In the genomic region with DNA sequence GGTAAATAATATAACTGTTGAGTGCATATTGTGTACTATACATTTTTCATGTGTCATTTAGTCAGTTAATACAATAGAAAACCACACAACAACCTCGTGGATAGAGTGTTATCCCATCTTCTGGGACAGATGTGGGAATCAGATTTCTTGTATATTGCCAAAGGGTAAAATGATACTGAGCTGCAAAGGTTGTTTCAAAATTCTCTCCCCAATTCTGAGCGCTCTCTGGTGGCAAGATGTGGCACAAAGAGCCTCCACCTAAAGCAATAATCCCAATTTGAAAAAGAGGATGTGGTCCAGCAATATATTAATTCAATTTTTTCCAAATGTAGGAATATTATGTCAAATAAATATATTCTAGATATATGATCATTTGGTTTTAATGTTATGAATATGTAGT, we compare ENCODE assay signal across 11 mouse cellular contexts. TPM values are rescaled to one million over a fixed set of nuclear protein-coding genes. Genes with fewer than 3 reads are reported as not detected.
DNase-seq lines count a peak whose midpoint lies in the region; ATAC-seq and TF ChIP-seq lines count a peak whose summit lies in the region.
"Had no signal": no experiment of that assay in that cellular context is flagged by ENCODE, and none has a peak within 500 bp of the region (broad histone marks: within the 10 kb centered on the region; RNA-seq: fewer than 3 reads in every experiment).

No protein-coding gene starts in this region.

- no peak for TF ChIP-seq EP300 in MEL (IDR thresholded peaks at IDR 0.05; ENCODE audit: low read depth in 1 of 2, low read length in 2 of 2)
- no peak for TF ChIP-seq EP300 in stomach, postnatal 0 days (optimal IDR thresholded peaks at IDR 0.05)

- no peak for ATAC-seq in lung, embryonic 14.5 days (ENCODE audit: insufficient read depth)
- no peak for ATAC-seq in stomach, postnatal 0 days (ENCODE audit: low FRiP score, low TSS enrichment)

- TF ChIP-seq CTCF in lung, embryonic 14.5 days (IDR thresholded peaks at IDR 0.05; ENCODE audit: low read depth) = peak; percentile 33; the same call in 1 of the 2 replicates
- peak; percentile 25 to 55 (median 41); a peak in 4 of 6 replicates for TF ChIP-seq CTCF in MEL (IDR thresholded peaks at IDR 0.05 in 2 of 3, conservative IDR thresholded peaks at IDR 0.05 in 1 of 3; ENCODE audit: control insufficient read depth in 1 of 3, insufficient read depth in 1 of 3, low read depth in 2 of 3, low read length in 3 of 3, poor library complexity in 1 of 3, severe bottlenecking in 1 of 3)
- TF ChIP-seq CTCF in stomach, postnatal 0 days (IDR thresholded peaks at IDR 0.05; ENCODE audit: low read depth) = peak; percentile 61

- H3K4me3 ChIP-seq in lung, embryonic 14.5 days (ENCODE audit: low read depth, low read length) = no peak overlapping the region
- H3K4me3 ChIP-seq in MEL (ENCODE audit: control insufficient read depth in 1 of 2, insufficient read depth in 1 of 2, low read depth in 2 of 2, low read length in 2 of 2) = no peak overlapping the region
- H3K4me3 ChIP-seq in stomach, postnatal 0 days (ENCODE audit: low read depth, low read length) = no peak overlapping the region
- H3K4me3 ChIP-seq: embryonic facial prominence, embryonic 12.5 days; heart, embryonic 15.5 days; stomach, embryonic 15.5 days had no signal

- TF ChIP-seq POLR2A in MEL (IDR thresholded peaks at IDR 0.05; ENCODE audit: control insufficient read depth in 1 of 2, insufficient read depth in 1 of 2, low read depth in 1 of 2, low read length in 2 of 2, poor library complexity in 1 of 2) = no peak

- no peaks in the 10 kb centered on the region for H3K79me2 ChIP-seq in MEL (ENCODE audit: control insufficient read depth, insufficient read depth, low read length, poor library complexity)

- H3K27ac ChIP-seq in lung, embryonic 14.5 days (ENCODE audit: low read depth) = no peak overlapping the region
- H3K27ac ChIP-seq in MEL (ENCODE audit: control insufficient read depth, low read depth, low read length) = no peak overlapping the region
- H3K27ac ChIP-seq in stomach, postnatal 0 days (replicated peaks) = no peak overlapping the region
- H3K27ac ChIP-seq: embryonic facial prominence, embryonic 12.5 days; heart, embryonic 15.5 days; stomach, embryonic 15.5 days had no signal

- WGBS in lung, embryonic 14.5 days = 16% methylated on average over 2 of the region's 2 CpGs
- WGBS in stomach, postnatal 0 days = 22% methylated on average over 2 of the region's 2 CpGs

- peaks cover 3% of the 10 kb centered on the region; the same call in 1 of the 2 replicates for H3K4me1 ChIP-seq in lung, embryonic 14.5 days (ENCODE audit: insufficient read depth)
- H3K4me1 ChIP-seq in MEL (ENCODE audit: control insufficient read depth in 1 of 2, insufficient read depth in 2 of 2, low read length in 2 of 2) = 0 out of 4 replicates have a peak, but pooled peaks cover 0 to 2% of the 10 kb centered on the region in 2 experiments
- no peaks in the 10 kb centered on the region for H3K4me1 ChIP-seq in stomach, postnatal 0 days (replicated peaks; ENCODE audit: control insufficient read depth, insufficient read depth)
- H3K4me1 ChIP-seq: stomach, embryonic 15.5 days had no signal

- 0 out of 2 replicates have a peak, but pooled peaks cover 3% of the 10 kb centered on the region for H3K27me3 ChIP-seq in lung, embryonic 14.5 days (ENCODE audit: insufficient read depth, low read length)
- H3K27me3 ChIP-seq in MEL (ENCODE audit: control insufficient read depth in 1 of 2, insufficient read depth in 2 of 2, low read length in 2 of 2) = peaks cover 1 to 15% of the 10 kb centered on the region in 2 experiments; a peak in 3 of 4 replicates
- no peaks in the 10 kb centered on the region for H3K27me3 ChIP-seq in stomach, postnatal 0 days (ENCODE audit: control insufficient read depth, insufficient read depth, low read length)
- H3K27me3 ChIP-seq: embryonic facial prominence, embryonic 12.5 days; heart, embryonic 15.5 days; stomach, embryonic 15.5 days had no signal

- TF ChIP-seq RAD21 in MEL (IDR thresholded peaks at IDR 0.05; ENCODE audit: low read depth, low read length) = peak; percentile 34

- no peaks in the 10 kb centered on the region for H3K9me3 ChIP-seq in lung, embryonic 14.5 days (ENCODE audit: low read depth, low read length)
- no peaks in the 10 kb centered on the region for H3K9me3 ChIP-seq in MEL (replicated peaks; ENCODE audit: insufficient read depth, low read length)
- no peaks in the 10 kb centered on the region for H3K9me3 ChIP-seq in stomach, postnatal 0 days (ENCODE audit: control insufficient read depth, low read length)
- H3K9me3 ChIP-seq: embryonic facial prominence, embryonic 12.5 days; heart, embryonic 15.5 days; stomach, embryonic 15.5 days had no signal

- no peaks in the 10 kb centered on the region for H3K36me3 ChIP-seq in lung, embryonic 14.5 days (ENCODE audit: insufficient read depth)
- H3K36me3 ChIP-seq in MEL (ENCODE audit: control insufficient read depth in 1 of 2, insufficient read depth in 2 of 2, low read length in 2 of 2) = peaks cover 0 to 2% of the 10 kb centered on the region in 2 experiments; a peak in 1 of 4 replicates
- H3K36me3 ChIP-seq in stomach, postnatal 0 days (ENCODE audit: control insufficient read depth, insufficient read depth, low read length) = no peaks in the 10 kb centered on the region
- H3K36me3 ChIP-seq: embryonic facial prominence, embryonic 12.5 days; heart, embryonic 15.5 days; stomach, embryonic 15.5 days had no signal

- H3K4me2 ChIP-seq in lung, embryonic 14.5 days = no peak overlapping the region
- no peak overlapping the region for H3K4me2 ChIP-seq in stomach, postnatal 0 days (replicated peaks; ENCODE audit: low read depth)
- H3K4me2 ChIP-seq: embryonic facial prominence, embryonic 12.5 days; heart, embryonic 15.5 days; stomach, embryonic 15.5 days had no signal

- no peak overlapping the region for H3K9ac ChIP-seq in lung, embryonic 14.5 days
- H3K9ac ChIP-seq in MEL (ENCODE audit: control insufficient read depth, low read depth, low read length, poor library complexity, severe bottlenecking) = no peak overlapping the region
- H3K9ac ChIP-seq in stomach, postnatal 0 days (ENCODE audit: low read length) = no peak overlapping the region
- H3K9ac ChIP-seq: embryonic facial prominence, embryonic 12.5 days; heart, embryonic 15.5 days; stomach, embryonic 15.5 days had no signal

- peak; percentile 14 for DNase-seq in gastrocnemius, adult 18-20 months (ENCODE audit: low spot score)
- DNase-seq in gastrocnemius, postnatal 25 days = no peak
- peak; percentile 28 for DNase-seq in lung, embryonic 14.5 days
- DNase-seq in lung, adult 18-20 months = no peak
- peak; percentile 37 for DNase-seq in MEL (ENCODE audit: low read depth, low spot score)
- no peak for DNase-seq in stomach, postnatal 0 days (ENCODE audit: low spot score)
- DNase-seq in urinary bladder, postnatal 14 days (ENCODE audit: low spot score) = no peak
- DNase-seq in frontal cortex, postnatal 36 days (ENCODE audit: low spot score in 2 of 2) = no peak

TF ChIP-seq in MEL, 35 proteins besides CTCF, POLR2A, EP300 and RAD21:
- TF ChIP-seq TCF12 (IDR thresholded peaks at IDR 0.05; ENCODE audit: low read depth, low read length) = no peak
- TF ChIP-seq KAT2A (conservative IDR thresholded peaks at IDR 0.05; ENCODE audit: low read depth, low read length) = no peak
- no peak for TF ChIP-seq MXI1 (IDR thresholded peaks at IDR 0.05; ENCODE audit: low read depth, low read length)
- TF ChIP-seq SMC3 (IDR thresholded peaks at IDR 0.05; ENCODE audit: low read depth, low read length) = peak; percentile 64

RNA-seq across cellular contexts. Expression of a gene that starts 5.7 kb away (rescaled TPM):
- total RNA-seq in gastrocnemius, adult 18-20 months (2021) = 1 to 10 TPM; 5.4 to 6.4 TPM
- total RNA-seq in gastrocnemius, postnatal 25 days (2021) = 1 to 10 TPM; 2.9 to 4.7 TPM
- polyA plus RNA-seq in lung, embryonic 14.5 days (2014; fragmentation: Nextera tagmentation; extraction: Ambion mirVana) = 4.8 and 5.2 TPM in 2 replicates
- 0.12 and 0.39 TPM in 2 replicates for total RNA-seq in MEL (2012; rRNA removed)
- polyA plus RNA-seq in MEL (2012; ENCODE audit: insufficient read depth in 1 of 2, insufficient read length in 2 of 2, low read depth in 1 of 2, low replicate concordance in 2 of 2, missing spikeins in 1 of 2) = 1 to 10 TPM in 1 of 2 experiments, not detected in 1; 2.0 TPM
- polyA plus RNA-seq in stomach, postnatal 0 days (2015; fragmentation: Nextera tagmentation; extraction: Ambion mirVana) = 1.4 TPM in 2 replicates

Comparison
In these comparisons a context has a peak if more than half of its experiments do, and no peak if none do; other contexts are left out.
1. DNase-seq: peak in gastrocnemius, adult 18-20 months (single experiment), lung, embryonic 14.5 days (single experiment) and MEL (single experiment); none in gastrocnemius, postnatal 25 days (single experiment), lung, adult 18-20 months (0 of 2), stomach, postnatal 0 days (single experiment), urinary bladder, postnatal 14 days (single experiment) and frontal cortex, postnatal 36 days (0 of 2).
2. Peak in every context shown above with its lines, with median percentiles within 50 percentile points of each other: CTCF ChIP-seq.